Mouse (Mus musculus) spleen, postnatal 14 days (tissue): ENCODE results near the gene Hmga1.
A peak's percentile ranks its signal among the peaks of the same experiment; 100 is the strongest.

ENCODE experiments used
- DNase-seq, 2 experiments: peaks; one replicate each; pipeline ENCODE4 v3.0.0; 2021 to 2022; ENCODE audit warnings: low spot score in 2 of 2

Hmga1 gene

GRCm38 (mm10) chr17:27560926-27561480 lies 4.7 kb downstream of the Hmga1 start:
- DNase-seq: no peak

GRCm38 (mm10) chr17:27561809-27562526 lies 5.7 kb downstream of the Hmga1 start:
- no peak for DNase-seq

GRCm38 (mm10) chr17:27563771-27564244 lies 7.5 kb downstream of the Hmga1 start:
- no peak for DNase-seq

- no peak for DNase-seq
These were observed 8.3 kb downstream of the Hmga1 start for GRCm38 (mm10) chr17:27564391-27565162.

GRCm38 (mm10) chr17:27565163-27565941 lies 9.1 kb downstream of the Hmga1 start, which contains the start of gene AI413582:
TSS of gene AI413582 (minus strand) at chr17:27565756.
- DNase-seq: peak; percentile 94 to 95

GRCm38 (mm10) chr17:27565942-27566267 lies 9.6 kb downstream of the Hmga1 start:
- DNase-seq: no peak

GRCm38 (mm10) chr17:27568228-27568627 lies 11.9 kb downstream of the Hmga1 start:
- DNase-seq: no peak

GRCm38 (mm10) chr17:27571315-27571714 lies 15.0 kb downstream of the Hmga1 start:
- DNase-seq: no peak

GRCm38 (mm10) chr17:27573772-27574320 lies 17.5 kb downstream of the Hmga1 start:
- DNase-seq: no peak

GRCm38 (mm10) chr17:27574470-27575115 lies 18.3 kb downstream of the Hmga1 start:
- no peak for DNase-seq

- DNase-seq: no peak
These were observed 18.9 kb downstream of the Hmga1 start for GRCm38 (mm10) chr17:27575116-27575776.

- no peak for DNase-seq
These were observed 19.8 kb downstream of the Hmga1 start for GRCm38 (mm10) chr17:27576056-27576455.

- DNase-seq: no peak
These were observed 21.2 kb downstream of the Hmga1 start for GRCm38 (mm10) chr17:27577468-27577867.

GRCm38 (mm10) chr17:27578487-27578886 lies 22.2 kb downstream of the Hmga1 start:
- DNase-seq: no peak

- no peak for DNase-seq
These were observed 23.5 kb downstream of the Hmga1 start for GRCm38 (mm10) chr17:27579816-27580215.

- DNase-seq: no peak
These were observed 24.2 kb downstream of the Hmga1 start for GRCm38 (mm10) chr17:27580392-27581068.

- no peak for DNase-seq
These were observed 27.0 kb downstream of the Hmga1 start for GRCm38 (mm10) chr17:27583185-27583894.

- no peak for DNase-seq
These were observed 30.4 kb downstream of the Hmga1 start for GRCm38 (mm10) chr17:27586661-27587060.

- no peak for DNase-seq
These were observed 31.0 kb downstream of the Hmga1 start for GRCm38 (mm10) chr17:27587252-27587651.
